Mouse (Mus musculus): ENCODE results near the gene Rnf26. TPM values are rescaled to one million over a fixed set of nuclear protein-coding genes. Genes with fewer than 3 reads are reported as not detected.
A peak's percentile ranks its signal among the peaks of the same experiment; 100 is the strongest.

Rnf26 gene
- polyA plus RNA-seq, 1 experiment from 2014 or later: 70.5 TPM

GRCm38 (mm10) chr9:44070113-44070843, 43.0 kb downstream of the Rnf26 start:
- 0 out of 2 replicates have a peak overlapping the region, but pooled peaks have one; percentile 5 for H3K4me2 ChIP-seq
- H3K27ac ChIP-seq: no peak overlapping the region; the same call in 1 of the 2 replicates
- H3K4me1 ChIP-seq: peaks cover 46% of the 10 kb centered on the region
- H3K9ac ChIP-seq: no peak overlapping the region
- WGBS: 59% methylated on average over 14 of the region's 14 CpGs
- ATAC-seq (ENCODE audit: insufficient number of reproducible peaks, low FRiP score, low TSS enrichment, low read depth): no peak
- no peaks in the 10 kb centered on the region for H3K36me3 ChIP-seq
- H3K27me3 ChIP-seq: peaks cover 7% of the 10 kb centered on the region; the same call in 1 of the 2 replicates
- no peaks in the 10 kb centered on the region for H3K9me3 ChIP-seq
- H3K4me3 ChIP-seq: no peak overlapping the region

- H3K36me3 ChIP-seq: no peaks in the 10 kb centered on the region
- peaks cover 46% of the 10 kb centered on the region for H3K4me1 ChIP-seq
- H3K4me3 ChIP-seq: no peak overlapping the region
- no peaks in the 10 kb centered on the region for H3K9me3 ChIP-seq
- ATAC-seq (ENCODE audit: insufficient number of reproducible peaks, low FRiP score, low TSS enrichment, low read depth): no peak
- 24% methylated on average over 7 of the region's 7 CpGs for WGBS
- no peak overlapping the region for H3K4me2 ChIP-seq
- H3K9ac ChIP-seq: no peak overlapping the region
- H3K27ac ChIP-seq: no peak overlapping the region
- H3K27me3 ChIP-seq: peaks cover 7% of the 10 kb centered on the region; the same call in 1 of the 2 replicates
These were observed 44.1 kb downstream of the Rnf26 start for GRCm38 (mm10) chr9:44069252-44069651.

DNA sequence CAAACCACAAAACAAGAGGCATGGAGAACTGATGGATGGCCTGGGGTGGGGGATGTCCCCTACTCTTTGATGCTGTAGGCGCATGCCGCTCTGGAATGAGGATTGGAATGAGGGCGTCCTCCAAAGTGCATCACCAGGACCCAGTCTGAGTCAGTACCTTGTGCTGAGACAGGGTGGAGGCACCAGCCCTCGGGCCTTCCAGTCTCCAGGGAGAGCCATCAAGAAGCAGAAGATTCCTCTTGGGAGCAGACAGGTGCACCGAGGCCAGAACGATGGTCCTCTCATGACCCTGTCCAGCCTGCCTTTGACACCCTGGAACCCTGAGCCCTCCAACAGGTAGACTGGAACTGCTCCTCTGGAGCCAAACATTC, 45.4 kb downstream of the Rnf26 start:
- Histone ChIP-seq H3K4me2 (peak overlapping the region; percentile 94; the same call in 1 of the 2 replicates), H3K9ac (no peak overlapping the region), H3K4me3 (peak overlapping the region; percentile 57; the same call in 1 of the 2 replicates), H3K27ac (no peak overlapping the region), H3K4me1 (peaks cover 41% of the 10 kb centered on the region), H3K36me3 (no peaks in the 10 kb centered on the region), H3K9me3 (no peaks in the 10 kb centered on the region), H3K27me3 (peaks cover 7% of the 10 kb centered on the region; the same call in 1 of the 2 replicates)
- 67% methylated on average over 6 of the region's 6 CpGs for WGBS
- no peak for ATAC-seq (ENCODE audit: insufficient number of reproducible peaks, low FRiP score, low TSS enrichment, low read depth)

DNA sequence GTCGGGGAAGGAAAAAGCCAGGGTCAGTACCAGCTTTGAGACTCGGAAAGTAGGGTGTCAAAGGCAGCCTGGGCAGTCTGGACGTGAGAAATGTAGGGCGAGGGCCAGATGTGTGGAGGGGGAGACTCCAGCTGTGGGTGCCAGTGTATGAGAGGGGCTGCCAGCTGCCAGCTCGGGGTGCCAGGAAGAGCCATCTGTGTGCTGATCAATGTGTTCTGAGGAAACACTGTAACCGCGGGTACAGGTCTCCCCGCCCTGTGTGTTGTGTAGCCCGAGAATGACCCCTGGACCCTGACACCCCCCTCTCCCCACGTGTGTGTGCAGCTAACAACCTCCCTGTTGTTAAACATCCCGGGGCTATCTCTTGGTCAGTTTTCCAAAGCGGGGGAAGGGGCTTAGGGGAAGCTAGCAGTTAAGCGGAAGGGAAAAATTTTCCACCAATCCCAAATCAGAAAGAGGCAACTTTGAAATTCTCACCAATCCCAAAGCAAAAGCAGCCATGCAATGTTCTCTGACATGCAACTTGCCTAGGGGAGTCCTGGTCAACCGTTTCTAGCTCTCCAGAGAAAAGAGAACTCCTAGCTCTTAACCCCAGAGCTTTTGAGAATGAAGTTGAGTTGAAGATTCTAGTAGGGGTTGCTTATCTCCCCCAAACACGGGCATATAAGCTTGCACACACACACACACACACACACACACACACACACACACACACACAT, 45.9 kb downstream of the Rnf26 start:
- Histone ChIP-seq H3K9me3 (no peaks in the 10 kb centered on the region), H3K27me3 (peaks cover 7% of the 10 kb centered on the region; the same call in 1 of the 2 replicates), H3K9ac (peak overlapping the region; percentile 55), H3K4me2 (peak overlapping the region; percentile 94), H3K4me3 (peak overlapping the region; percentile 57), H3K36me3 (no peaks in the 10 kb centered on the region), H3K4me1 (peaks cover 35% of the 10 kb centered on the region), H3K27ac (peak overlapping the region; percentile 11; the same call in 1 of the 2 replicates)
- WGBS: 6% methylated on average over 15 of the region's 15 CpGs
- ATAC-seq (ENCODE audit: insufficient number of reproducible peaks, low FRiP score, low TSS enrichment, low read depth): peak; percentile 55

- no peaks in the 10 kb centered on the region for H3K36me3 ChIP-seq
- H3K4me3 ChIP-seq: peak within 1 kb of the TSS; percentile 57
- H3K4me2 ChIP-seq: peak within 1 kb of the TSS; percentile 94
- WGBS: under 1% methylated on average over 38 of the region's 38 CpGs
- no peaks in the 10 kb centered on the region for H3K9me3 ChIP-seq
- H3K9ac ChIP-seq: peak within 1 kb of the TSS; percentile 55
- H3K27ac ChIP-seq: peak within 1 kb of the TSS; percentile 11; the same call in 1 of the 2 replicates
- peak; percentile 92 for ATAC-seq (ENCODE audit: insufficient number of reproducible peaks, low FRiP score, low TSS enrichment, low read depth)
- H3K27me3 ChIP-seq: peaks cover 7% of the 10 kb centered on the region; the same call in 1 of the 2 replicates
- peaks cover 29% of the 10 kb centered on the region for H3K4me1 ChIP-seq
These were observed 46.5 kb downstream of the Rnf26 start, which contains the start of gene Usp2 for GRCm38 (mm10) chr9:44066785-44067225. Usp2 (plus strand) TSS chr9:44067021.

GRCm38 (mm10) chr9:44065177-44065576, 48.1 kb downstream of the Rnf26 start:
- Histone ChIP-seq H3K27me3 (peaks cover 1% of the 10 kb centered on the region; the same call in 1 of the 2 replicates), H3K9me3 (no peaks in the 10 kb centered on the region), H3K9ac (no peak overlapping the region), H3K4me2 (no peak overlapping the region), H3K4me1 (peaks cover 16% of the 10 kb centered on the region), H3K27ac (no peak overlapping the region), H3K4me3 (no peak overlapping the region), H3K36me3 (no peaks in the 10 kb centered on the region)
- ATAC-seq (ENCODE audit: insufficient number of reproducible peaks, low FRiP score, low TSS enrichment, low read depth): no peak
- 32% methylated on average over 1 of the region's 1 CpGs for WGBS

DNA sequence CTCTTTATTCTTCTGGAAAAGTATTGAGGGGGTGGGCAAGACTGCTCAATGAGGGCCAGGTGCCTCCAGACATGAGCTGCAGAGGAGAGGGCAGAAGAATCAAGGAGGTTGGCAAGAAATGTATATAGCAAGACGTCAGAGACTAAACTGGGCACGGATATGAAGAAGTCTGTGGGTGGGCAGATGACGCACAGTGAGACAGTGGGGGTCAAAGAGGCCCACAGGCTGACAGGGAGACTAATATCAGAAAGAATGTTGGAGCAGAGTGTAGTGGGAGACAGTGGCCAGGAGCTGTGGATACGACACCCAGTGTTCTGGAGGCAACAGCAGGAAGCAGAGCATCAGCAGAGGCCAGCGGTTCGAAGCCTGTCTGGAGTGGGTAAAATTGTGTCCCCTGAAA, 54.7 kb downstream of the Rnf26 start:
- Histone ChIP-seq H3K9ac (no peak overlapping the region), H3K36me3 (no peaks in the 10 kb centered on the region), H3K27me3 (no peaks in the 10 kb centered on the region), H3K27ac (no peak overlapping the region), H3K4me2 (no peak overlapping the region), H3K4me3 (no peak overlapping the region), H3K9me3 (no peaks in the 10 kb centered on the region), H3K4me1 (no peaks in the 10 kb centered on the region)
- ATAC-seq (ENCODE audit: insufficient number of reproducible peaks, low FRiP score, low TSS enrichment, low read depth): no peak
- WGBS: 78% methylated on average over 6 of the region's 6 CpGs

DNA sequence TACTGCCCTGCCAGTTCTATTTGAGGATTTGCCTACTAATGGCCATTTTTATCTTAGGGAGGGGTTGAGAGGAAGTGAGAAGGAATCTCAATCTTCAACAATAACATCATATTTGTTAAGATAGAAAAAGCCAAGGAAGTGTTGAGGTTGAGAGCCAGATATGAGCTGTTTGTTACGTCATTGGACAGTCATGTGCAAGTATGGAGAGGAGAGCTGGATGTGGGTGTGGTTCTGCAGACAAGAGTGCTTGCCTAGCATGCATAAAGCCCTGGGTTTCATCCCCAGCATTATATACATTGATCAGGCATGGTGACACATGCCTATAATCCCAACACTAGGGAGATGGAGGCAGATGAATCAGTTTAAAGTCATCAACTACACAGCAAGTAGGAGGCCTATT, 59.4 kb downstream of the Rnf26 start:
- 57% methylated on average over 1 of the region's 1 CpGs for WGBS
- Histone ChIP-seq H3K9ac (no peak overlapping the region), H3K4me1 (no peaks in the 10 kb centered on the region), H3K27me3 (no peaks in the 10 kb centered on the region), H3K27ac (no peak overlapping the region), H3K4me2 (no peak overlapping the region), H3K4me3 (no peak overlapping the region), H3K36me3 (no peaks in the 10 kb centered on the region), H3K9me3 (no peaks in the 10 kb centered on the region)
- ATAC-seq (ENCODE audit: insufficient number of reproducible peaks, low FRiP score, low TSS enrichment, low read depth): no peak

DNA sequence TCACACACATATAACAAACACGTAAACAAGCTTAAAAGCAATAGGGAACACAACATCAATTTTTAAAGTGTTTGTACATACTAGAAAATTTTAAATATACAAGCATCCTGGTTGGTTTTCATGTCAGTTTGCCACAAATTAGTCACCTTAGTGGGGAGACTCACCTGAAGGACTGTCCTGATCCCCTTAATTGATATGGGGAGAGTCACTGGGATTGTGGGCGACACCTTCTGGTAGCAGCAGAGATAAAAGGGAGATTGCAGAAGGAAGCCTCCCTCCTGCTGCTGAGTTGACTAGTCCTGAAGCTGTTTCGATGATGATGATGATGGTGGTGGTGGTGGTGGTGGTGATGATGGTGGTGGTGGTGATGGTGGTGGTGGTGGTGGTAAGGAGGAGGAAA, 60.5 kb downstream of the Rnf26 start:
- H3K36me3 ChIP-seq: no peaks in the 10 kb centered on the region
- H3K27ac ChIP-seq: no peak overlapping the region
- H3K4me1 ChIP-seq: no peaks in the 10 kb centered on the region
- no peaks in the 10 kb centered on the region for H3K9me3 ChIP-seq
- no peaks in the 10 kb centered on the region for H3K27me3 ChIP-seq
- no peak overlapping the region for H3K9ac ChIP-seq
- no peak overlapping the region for H3K4me3 ChIP-seq
- no peak for ATAC-seq (ENCODE audit: insufficient number of reproducible peaks, low FRiP score, low TSS enrichment, low read depth)
- H3K4me2 ChIP-seq: no peak overlapping the region
- 60% methylated on average over 3 of the region's 3 CpGs for whole genome bisulfite sequencing

DNA sequence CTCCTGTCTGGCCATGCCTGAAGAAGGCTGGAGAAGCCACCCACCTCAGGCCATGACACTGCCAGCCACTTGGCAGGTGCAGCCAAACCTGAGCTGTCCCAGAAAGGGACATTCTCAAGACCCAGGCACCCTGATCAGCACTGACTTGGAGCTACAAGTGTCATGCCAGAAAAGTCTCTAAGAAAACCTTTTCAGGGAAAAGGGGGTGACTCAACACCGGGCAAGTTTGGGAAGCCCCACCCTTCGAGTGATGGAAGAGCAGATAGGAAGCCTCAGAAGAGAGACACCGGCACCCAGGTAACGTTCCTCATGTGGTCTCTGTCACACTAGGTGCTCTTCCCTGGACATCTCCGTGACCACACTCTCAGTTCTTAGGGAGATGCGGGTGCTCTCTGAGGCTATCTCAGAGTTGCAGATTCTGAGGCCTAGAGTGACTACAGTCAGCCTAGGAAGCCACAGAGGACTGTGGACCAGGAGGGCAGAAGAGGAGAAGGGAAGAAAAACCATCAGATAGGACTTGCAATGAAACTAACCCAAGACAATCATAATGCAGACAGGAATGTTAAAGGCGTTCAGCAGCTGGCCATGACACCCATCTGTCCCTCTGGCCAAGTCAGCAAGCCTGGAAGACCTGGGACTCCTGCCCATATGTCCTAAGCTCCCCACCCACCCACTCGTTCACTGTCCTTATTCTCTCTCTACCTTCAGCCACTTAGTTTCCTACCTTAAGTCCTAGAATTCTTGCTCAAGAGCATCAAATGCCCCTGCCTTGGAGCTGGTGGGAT, 63.7 kb downstream of the Rnf26 start:
- ATAC-seq (ENCODE audit: insufficient number of reproducible peaks, low FRiP score, low TSS enrichment, low read depth): no peak
- Histone ChIP-seq H3K9ac (no peak overlapping the region), H3K27me3 (peaks cover 17% of the 10 kb centered on the region), H3K27ac (no peak overlapping the region), H3K4me1 (peaks cover 6% of the 10 kb centered on the region; the same call in 1 of the 2 replicates), H3K4me3 (no peak overlapping the region), H3K36me3 (no peaks in the 10 kb centered on the region), H3K4me2 (no peak overlapping the region), H3K9me3 (no peaks in the 10 kb centered on the region)
- WGBS: 78% methylated on average over 8 of the region's 8 CpGs

DNA sequence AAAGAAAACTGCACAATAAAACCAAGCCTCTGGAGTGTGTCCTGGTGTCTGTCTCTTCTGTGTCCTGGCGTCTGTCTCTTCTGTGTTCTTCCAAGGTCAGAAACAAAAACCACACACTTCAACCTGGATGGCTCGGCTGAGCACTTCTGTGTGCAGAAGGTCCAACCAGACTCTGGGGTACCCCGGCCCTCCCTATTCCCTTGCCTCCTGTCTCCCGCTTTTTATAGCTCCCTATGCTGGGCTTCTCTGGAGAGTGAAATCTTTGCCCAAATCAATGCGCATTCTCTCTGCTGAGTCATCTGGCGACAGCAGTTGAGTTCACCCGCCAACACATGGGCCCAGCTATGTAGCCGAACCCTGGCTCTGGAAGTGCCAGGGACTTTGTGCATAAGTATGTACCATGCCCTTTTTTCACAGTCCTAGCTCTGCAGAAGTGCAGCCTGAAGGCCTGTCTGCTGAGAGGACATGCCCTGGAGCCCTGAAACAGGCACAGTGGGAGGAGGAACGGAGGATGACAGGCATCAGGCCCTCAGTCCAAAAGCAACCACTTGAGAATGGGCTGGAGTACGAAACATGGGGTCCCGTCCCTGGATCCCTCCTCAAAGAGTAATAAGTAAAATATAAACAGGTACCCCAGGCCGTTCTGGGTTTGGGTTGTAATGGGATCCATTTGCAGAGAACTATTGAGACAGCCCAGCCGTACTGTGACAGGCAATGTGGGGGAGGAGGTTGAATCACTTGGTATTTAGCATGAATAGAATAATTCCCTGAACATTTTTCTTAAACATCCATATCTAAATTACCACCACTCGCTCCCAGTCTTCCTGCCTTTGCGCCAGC, 64.6 kb downstream of the Rnf26 start:
- H3K36me3 ChIP-seq: no peaks in the 10 kb centered on the region
- peaks cover 26% of the 10 kb centered on the region for H3K27me3 ChIP-seq
- 66% methylated on average over 15 of the region's 15 CpGs for WGBS
- H3K9me3 ChIP-seq: no peaks in the 10 kb centered on the region
- no peak overlapping the region for H3K4me2 ChIP-seq
- no peak overlapping the region for H3K4me3 ChIP-seq
- H3K9ac ChIP-seq: no peak overlapping the region
- no peak overlapping the region for H3K27ac ChIP-seq
- peaks cover 14% of the 10 kb centered on the region for H3K4me1 ChIP-seq
- no peak for ATAC-seq (ENCODE audit: insufficient number of reproducible peaks, low FRiP score, low TSS enrichment, low read depth)

All from limb, embryonic 15.5 days (tissue).